Mouse (Mus musculus): ENCODE results near the gene Neurog1. TPM values are rescaled to one million over a fixed set of nuclear protein-coding genes. Genes with fewer than 3 reads are reported as not detected.

Gene Neurog1
- polyA plus RNA-seq, 1 experiment from 2014 or later, result 11.2 TPM

Other genes with a start within 250 kb of the Neurog1 start
- gene H2afy, start 115.8 kb downstream of the Neurog1 start, polyA plus RNA-seq (2016; fragmentation: Nextera tagmentation; extraction: Ambion mirVana), result 478 and 497 TPM in 2 replicates
- 1.3 and 1.5 TPM in 2 replicates for gene Tifab, start 73.3 kb downstream of the Neurog1 start, polyA plus RNA-seq (2016; fragmentation: Nextera tagmentation; extraction: Ambion mirVana)
- gene Cxcl14, start 44.4 kb upstream of the Neurog1 start, polyA plus RNA-seq (2016; fragmentation: Nextera tagmentation; extraction: Ambion mirVana), result 23.8 and 40.2 TPM in 2 replicates
- not detected in 2 replicates for gene Gm3045, start 174.4 kb upstream of the Neurog1 start, polyA plus RNA-seq (2016; fragmentation: Nextera tagmentation; extraction: Ambion mirVana)
- gene Slc25a48, start 186.2 kb upstream of the Neurog1 start, polyA plus RNA-seq (2016; fragmentation: Nextera tagmentation; extraction: Ambion mirVana), result not detected in 2 replicates
- not detected in 2 replicates for gene Il9, start 230.1 kb upstream of the Neurog1 start, polyA plus RNA-seq (2016; fragmentation: Nextera tagmentation; extraction: Ambion mirVana)